Mouse (Mus musculus) liver, embryonic 14.5 days (tissue): Measurements from ENCODE around the gene Acsm5.

ENCODE experiments used
- CTCF ChIP-seq: IDR thresholded peaks from 2 replicates; pipeline ENCODE4 v1.5.1; 2016; ENCODE audit warnings: antibody characterized with exemption, low read depth, control low read depth
- EP300 ChIP-seq: IDR thresholded peaks from 2 replicates; pipeline ENCODE4 v1.6.1; 2016; ENCODE audit warnings: antibody characterized with exemption, low read depth

DNA sequence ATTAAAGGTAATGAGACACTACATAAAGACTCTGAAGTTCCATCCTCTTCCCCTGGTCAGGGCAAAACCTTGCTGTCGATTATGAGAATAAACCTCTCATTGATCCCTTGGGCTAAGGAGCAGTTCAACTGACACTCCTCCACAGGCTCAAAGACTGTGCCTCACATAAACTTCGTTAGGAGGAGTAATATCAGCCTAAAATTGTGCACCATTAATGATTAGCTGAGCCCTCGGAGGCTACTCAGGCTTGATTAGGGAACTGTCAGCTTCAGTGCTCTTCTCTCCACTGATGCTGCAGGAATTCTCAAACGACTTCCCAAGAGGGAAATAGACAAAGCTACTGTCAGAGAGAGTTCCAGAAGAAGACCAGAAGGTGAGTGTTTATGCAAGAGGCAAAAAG lies 42.2 kb downstream of the Acsm5 start:
- TF ChIP-seq EP300, result no peak
- no peak for TF ChIP-seq CTCF
